Mouse (Mus musculus) adrenal gland (tissue): ENCODE data around the gene Focad.

Experiments used
- intact Hi-C: fragments of 180-260 bp; cut with DNase I; formaldehyde crosslinking; loops from one replicate; pipeline ENCODE4 v1.15.1; 2025
- microRNA-seq, 2 experiments: library from miRNA; unstranded; fragments of <30 nt; microRNA quantifications; one replicate each; pipeline ENCODE4; 2019

Focad gene

GRCm38 (mm10) chr4:88440814-88441213 is 346.4 kb downstream of the Focad start:
- intact Hi-C loops, result no loop called here

- intact Hi-C loops, result no loop called here
These were observed 354.5 kb downstream of the Focad start for GRCm38 (mm10) chr4:88448976-88449375.

- intact Hi-C loops, result no loop called here
These were observed 355.8 kb downstream of the Focad start for GRCm38 (mm10) chr4:88450087-88450765.

- intact Hi-C loops, result no loop called here
These were observed 363.7 kb downstream of the Focad start for GRCm38 (mm10) chr4:88458093-88458492.

- intact Hi-C loops, result no loop called here
These were observed 364.2 kb downstream of the Focad start for GRCm38 (mm10) chr4:88458673-88459072.

Small RNA genes lying within 50 kb of the gene (microRNA-seq; reads per million reads assigned to microRNA genes)
- 4.4 to 9.1 reads per million in 2 experiments for gene Mir491
